Mouse (Mus musculus): Measurements from ENCODE around the gene Pfn1.

GRCm38 (mm10) chr11:70674501-70674900 is 20.1 kb upstream of the Pfn1 start:
- no peak for TF ChIP-seq CTCF (IDR thresholded peaks at IDR 0.05; ENCODE audit: borderline replicate concordance, extremely low read depth, insufficient read depth, insufficient read length)
- no peak for TF ChIP-seq POLR2A (IDR thresholded peaks at IDR 0.05; ENCODE audit: borderline replicate concordance, extremely low read depth, insufficient read depth, insufficient read length, poor library complexity, severe bottlenecking)

Data from brain, embryonic 14.5 days (tissue).